Mouse (Mus musculus): ENCODE measurements around the gene Cadm4. TPM values are rescaled to one million over a fixed set of nuclear protein-coding genes. Genes with fewer than 3 reads are reported as not detected.
A peak's percentile ranks its signal among the peaks of the same experiment; 100 is the strongest.

Cadm4 gene
- polyA plus RNA-seq, 1 experiment from 2014 or later = 67.2 TPM

- Histone ChIP-seq H3K9me3 (no peaks in the 10 kb centered on the region), H3K36me3 (no peaks in the 10 kb centered on the region), H3K27ac (no peak overlapping the region), H3K4me1 (replicated peaks) (no peaks in the 10 kb centered on the region), H3K4me3 (no peak overlapping the region), H3K27me3 (0 out of 2 replicates have a peak, but pooled peaks cover 6% of the 10 kb centered on the region), H3K4me2 (no peak overlapping the region), H3K9ac (no peak overlapping the region)
- ATAC-seq (ENCODE audit: low FRiP score) = no peak
- WGBS = 71% methylated on average over 2 of the region's 2 CpGs
Measured at GRCm38 (mm10) chr7:24454199-24454598, 27.6 kb upstream of the Cadm4 start.

- Histone ChIP-seq H3K9me3 (no peaks in the 10 kb centered on the region), H3K27me3 (peaks cover 9% of the 10 kb centered on the region; the same call in 1 of the 2 replicates), H3K4me2 (no peak overlapping the region), H3K4me1 (replicated peaks) (no peaks in the 10 kb centered on the region), H3K27ac (no peak overlapping the region), H3K9ac (no peak overlapping the region), H3K4me3 (no peak overlapping the region), H3K36me3 (no peaks in the 10 kb centered on the region)
- no peak for ATAC-seq (ENCODE audit: low FRiP score)
- 88% methylated on average over 5 of the region's 5 CpGs for WGBS
Measured at GRCm38 (mm10) chr7:24455726-24456125, 26.1 kb upstream of the Cadm4 start.

- 76% methylated on average over 10 of the region's 10 CpGs for WGBS
- Histone ChIP-seq H3K27me3 (peaks cover 8% of the 10 kb centered on the region; the same call in 1 of the 2 replicates), H3K36me3 (no peaks in the 10 kb centered on the region), H3K4me2 (no peak overlapping the region), H3K9ac (no peak overlapping the region), H3K27ac (no peak overlapping the region), H3K4me3 (no peak overlapping the region), H3K4me1 (replicated peaks) (peaks cover 7% of the 10 kb centered on the region), H3K9me3 (no peaks in the 10 kb centered on the region)
- ATAC-seq (ENCODE audit: low FRiP score) = no peak
Measured at GRCm38 (mm10) chr7:24457726-24458370, 24.0 kb upstream of the Cadm4 start.

GRCm38 (mm10) chr7:24459440-24459839, 22.4 kb upstream of the Cadm4 start:
- Histone ChIP-seq H3K9me3 (no peaks in the 10 kb centered on the region), H3K4me1 (replicated peaks) (peaks cover 12% of the 10 kb centered on the region), H3K36me3 (no peaks in the 10 kb centered on the region), H3K27me3 (peaks cover 8% of the 10 kb centered on the region; the same call in 1 of the 2 replicates), H3K27ac (no peak overlapping the region), H3K9ac (no peak overlapping the region), H3K4me3 (no peak overlapping the region), H3K4me2 (no peak overlapping the region)
- 87% methylated on average over 5 of the region's 5 CpGs for WGBS
- ATAC-seq (ENCODE audit: low FRiP score) = no peak

GRCm38 (mm10) chr7:24459843-24460242, 22.0 kb upstream of the Cadm4 start:
- Histone ChIP-seq H3K27ac (no peak overlapping the region), H3K4me2 (no peak overlapping the region), H3K36me3 (no peaks in the 10 kb centered on the region), H3K4me3 (no peak overlapping the region), H3K27me3 (peaks cover 8% of the 10 kb centered on the region; the same call in 1 of the 2 replicates), H3K9ac (no peak overlapping the region), H3K4me1 (replicated peaks) (peaks cover 12% of the 10 kb centered on the region), H3K9me3 (no peaks in the 10 kb centered on the region)
- 75% methylated on average over 3 of the region's 3 CpGs for WGBS
- no peak for ATAC-seq (ENCODE audit: low FRiP score)

- no peaks in the 10 kb centered on the region for H3K36me3 ChIP-seq
- H3K4me3 ChIP-seq = no peak overlapping the region
- H3K4me2 ChIP-seq = no peak overlapping the region
- 71% methylated on average over 14 of the region's 14 CpGs for WGBS
- H3K9me3 ChIP-seq = no peaks in the 10 kb centered on the region
- ATAC-seq (ENCODE audit: low FRiP score) = no peak
- H3K4me1 ChIP-seq (replicated peaks) = peaks cover 12% of the 10 kb centered on the region
- H3K27ac ChIP-seq = no peak overlapping the region
- H3K9ac ChIP-seq = no peak overlapping the region
- peaks cover 8% of the 10 kb centered on the region; the same call in 1 of the 2 replicates for H3K27me3 ChIP-seq
Measured at GRCm38 (mm10) chr7:24461376-24462051, 20.3 kb upstream of the Cadm4 start.

- Histone ChIP-seq H3K27me3 (peaks cover 8% of the 10 kb centered on the region; the same call in 1 of the 2 replicates), H3K27ac (no peak within 1 kb of the TSS), H3K9ac (no peak within 1 kb of the TSS; the same call in 1 of the 2 replicates), H3K4me2 (peak within 1 kb of the TSS; percentile 25), H3K4me1 (replicated peaks) (peaks cover 12% of the 10 kb centered on the region), H3K36me3 (no peaks in the 10 kb centered on the region), H3K4me3 (peak within 1 kb of the TSS; percentile 7; the same call in 1 of the 2 replicates), H3K9me3 (no peaks in the 10 kb centered on the region)
- WGBS = 10% methylated on average over 27 of the region's 27 CpGs
- ATAC-seq (ENCODE audit: low FRiP score) = peak; percentile 55
Measured at GRCm38 (mm10) chr7:24462388-24463319, 19.2 kb upstream of the Cadm4 start, which contains the start of gene Plaur. Gene Plaur (plus strand): TSS chr7:24462484.

GRCm38 (mm10) chr7:24466835-24467234, 15.0 kb upstream of the Cadm4 start:
- no peak for ATAC-seq (ENCODE audit: low FRiP score)
- H3K36me3 ChIP-seq = no peaks in the 10 kb centered on the region
- H3K4me3 ChIP-seq = no peak overlapping the region
- H3K27ac ChIP-seq = no peak overlapping the region
- H3K9me3 ChIP-seq = no peaks in the 10 kb centered on the region
- H3K9ac ChIP-seq = no peak overlapping the region
- H3K4me1 ChIP-seq (replicated peaks) = peaks cover 12% of the 10 kb centered on the region
- 93% methylated on average over 6 of the region's 6 CpGs for WGBS
- 0 out of 2 replicates have a peak, but pooled peaks cover 4% of the 10 kb centered on the region for H3K27me3 ChIP-seq
- H3K4me2 ChIP-seq = no peak overlapping the region

- Histone ChIP-seq H3K36me3 (no peaks in the 10 kb centered on the region), H3K4me1 (replicated peaks) (peaks cover 5% of the 10 kb centered on the region), H3K27ac (no peak overlapping the region), H3K4me2 (no peak overlapping the region), H3K27me3 (no peaks in the 10 kb centered on the region), H3K9ac (no peak overlapping the region), H3K9me3 (no peaks in the 10 kb centered on the region), H3K4me3 (no peak overlapping the region)
- ATAC-seq (ENCODE audit: low FRiP score) = no peak
- WGBS = 87% methylated on average over 5 of the region's 5 CpGs
Measured at GRCm38 (mm10) chr7:24467886-24468285, 13.9 kb upstream of the Cadm4 start.

- 89% methylated on average over 3 of the region's 3 CpGs for WGBS
- no peaks in the 10 kb centered on the region for H3K27me3 ChIP-seq
- ATAC-seq (ENCODE audit: low FRiP score) = no peak
Measured at GRCm38 (mm10) chr7:24469126-24469525, 12.7 kb upstream of the Cadm4 start.

GRCm38 (mm10) chr7:24470356-24470755, 11.5 kb upstream of the Cadm4 start:
- WGBS = 96% methylated on average over 7 of the region's 7 CpGs
- H3K27me3 ChIP-seq = no peaks in the 10 kb centered on the region
- peaks cover 11% of the 10 kb centered on the region; the same call in 1 of the 2 replicates for H3K4me1 ChIP-seq (replicated peaks)
- no peaks in the 10 kb centered on the region for H3K9me3 ChIP-seq
- ATAC-seq (ENCODE audit: low FRiP score) = no peak
- H3K9ac ChIP-seq = no peak overlapping the region
- no peak overlapping the region for H3K27ac ChIP-seq
- no peak overlapping the region for H3K4me3 ChIP-seq
- H3K4me2 ChIP-seq = no peak overlapping the region
- no peaks in the 10 kb centered on the region for H3K36me3 ChIP-seq

More at GRCm38 (mm10) chr7:24469126-24469525, 12.7 kb upstream of the Cadm4 start:
- H3K27ac ChIP-seq = no peak overlapping the region
- no peak overlapping the region for H3K9ac ChIP-seq
- H3K9me3 ChIP-seq = no peaks in the 10 kb centered on the region
- H3K36me3 ChIP-seq = no peaks in the 10 kb centered on the region
- H3K4me1 ChIP-seq (replicated peaks) = peaks cover 1% of the 10 kb centered on the region; the same call in 1 of the 2 replicates
- no peak overlapping the region for H3K4me2 ChIP-seq
- no peak overlapping the region for H3K4me3 ChIP-seq

- no peak overlapping the region for H3K27ac ChIP-seq
- 74% methylated on average over 6 of the region's 6 CpGs for WGBS
- H3K9me3 ChIP-seq = no peaks in the 10 kb centered on the region
- peaks cover 11% of the 10 kb centered on the region; the same call in 1 of the 2 replicates for H3K4me1 ChIP-seq (replicated peaks)
- H3K4me3 ChIP-seq = no peak overlapping the region
- ATAC-seq (ENCODE audit: low FRiP score) = no peak
- H3K27me3 ChIP-seq = no peaks in the 10 kb centered on the region
- no peaks in the 10 kb centered on the region for H3K36me3 ChIP-seq
- no peak overlapping the region for H3K4me2 ChIP-seq
- H3K9ac ChIP-seq = no peak overlapping the region
Measured at GRCm38 (mm10) chr7:24472442-24472841, 9.4 kb upstream of the Cadm4 start.

All from hindbrain, embryonic 13.5 days (tissue).